Mouse (Mus musculus) frontal cortex, postnatal 25 days (tissue): ENCODE data around the gene Prmt8.

Experiments
- DNase-seq, 2 experiments: peaks; one replicate each; pipeline ENCODE4 v3.0.0; 2022; ENCODE audit warnings: low spot score in 2 of 2

Prmt8 gene

GRCm38 (mm10) chr6:127740711-127741110 is 28.6 kb downstream of the Prmt8 start:
- DNase-seq, result no peak

GRCm38 (mm10) chr6:127739921-127740320 is 29.4 kb downstream of the Prmt8 start:
- DNase-seq, result no peak

- no peak for DNase-seq
Measured at GRCm38 (mm10) chr6:127735130-127735981, 33.9 kb downstream of the Prmt8 start.

DNA sequence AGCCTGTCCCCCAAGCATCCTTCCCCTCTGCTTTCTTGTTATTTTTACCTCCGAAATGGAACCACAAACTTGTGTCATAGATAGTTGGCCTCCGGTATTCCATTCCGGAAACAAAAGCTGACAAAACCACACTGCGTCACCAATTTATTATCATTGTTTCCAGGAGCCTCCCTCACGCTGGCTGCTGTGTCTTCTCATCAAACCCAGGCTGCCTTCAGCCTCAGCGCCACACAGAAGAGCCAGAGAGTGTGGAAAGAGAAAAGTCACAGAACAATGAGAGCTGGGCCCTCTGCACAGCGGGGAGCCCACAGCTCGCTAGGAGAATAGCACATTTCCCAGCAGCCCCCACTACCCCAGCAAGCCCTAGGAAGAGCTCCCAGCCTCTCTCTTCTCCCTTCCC is 46.1 kb downstream of the Prmt8 start:
- DNase-seq, result no peak

DNA sequence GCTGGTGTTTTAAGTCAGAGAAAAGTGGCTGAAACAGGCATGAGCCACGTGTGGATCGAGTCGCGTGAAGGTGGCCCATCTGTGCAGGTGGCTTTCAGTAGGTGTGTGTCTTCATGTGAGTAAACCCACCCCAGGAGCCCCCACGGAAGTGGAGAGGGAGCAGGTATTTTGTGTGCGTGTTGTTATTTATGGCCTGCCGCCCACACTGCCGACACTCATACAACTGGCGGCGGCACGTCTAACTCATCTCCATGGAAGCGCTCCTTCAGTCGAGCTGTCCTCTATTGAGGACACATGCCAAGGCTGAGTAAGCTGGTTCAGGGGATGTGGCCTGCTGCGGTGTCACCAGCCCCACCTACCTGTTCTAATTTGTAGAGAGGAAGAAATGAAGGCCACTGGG is 49.4 kb downstream of the Prmt8 start:
- DNase-seq, result no peak

- no peak for DNase-seq
Measured at GRCm38 (mm10) chr6:127717239-127718137, 51.8 kb downstream of the Prmt8 start.

DNA sequence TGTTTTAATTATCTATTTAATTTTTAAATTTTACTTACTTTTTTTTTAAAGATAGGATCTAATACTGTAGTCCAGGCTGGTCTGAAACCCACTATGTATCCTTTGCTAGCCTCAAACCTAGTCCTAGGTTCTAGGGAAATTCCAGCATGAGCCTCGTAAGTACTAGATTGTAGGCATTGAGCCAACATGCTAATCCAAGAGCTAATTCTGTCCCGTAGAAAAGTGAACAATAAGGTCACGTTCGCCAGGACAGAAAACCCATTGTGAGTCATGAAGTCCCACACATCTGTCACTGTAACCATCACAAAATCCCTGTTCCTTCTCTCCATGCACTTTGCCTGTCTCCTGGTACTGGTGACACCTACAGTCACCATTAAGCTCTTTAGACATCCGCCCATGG is 53.8 kb downstream of the Prmt8 start:
- DNase-seq, result no peak

DNA sequence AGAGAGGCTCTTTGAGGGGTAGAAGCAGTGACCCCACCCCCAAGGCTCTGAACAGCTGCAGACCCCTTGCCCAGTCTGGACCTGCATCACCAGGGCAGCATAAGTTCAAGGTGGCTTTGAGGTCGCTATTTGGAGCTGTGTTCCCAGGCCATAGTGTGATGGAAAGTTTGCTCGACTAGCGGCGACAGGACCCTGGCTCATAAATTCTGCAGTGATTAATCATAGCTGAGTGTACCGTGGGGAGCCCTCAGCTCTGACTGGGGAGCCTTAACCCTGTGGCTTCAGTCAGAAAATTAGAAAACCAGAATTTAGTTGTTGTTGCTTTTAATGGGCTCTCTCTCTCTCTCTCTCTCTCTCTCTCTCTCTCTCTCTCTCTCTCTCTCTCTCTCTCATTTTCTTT is 54.4 kb downstream of the Prmt8 start:
- DNase-seq, result no peak

- no peak for DNase-seq
Measured at GRCm38 (mm10) chr6:127708218-127708628, 61.0 kb downstream of the Prmt8 start.

DNA sequence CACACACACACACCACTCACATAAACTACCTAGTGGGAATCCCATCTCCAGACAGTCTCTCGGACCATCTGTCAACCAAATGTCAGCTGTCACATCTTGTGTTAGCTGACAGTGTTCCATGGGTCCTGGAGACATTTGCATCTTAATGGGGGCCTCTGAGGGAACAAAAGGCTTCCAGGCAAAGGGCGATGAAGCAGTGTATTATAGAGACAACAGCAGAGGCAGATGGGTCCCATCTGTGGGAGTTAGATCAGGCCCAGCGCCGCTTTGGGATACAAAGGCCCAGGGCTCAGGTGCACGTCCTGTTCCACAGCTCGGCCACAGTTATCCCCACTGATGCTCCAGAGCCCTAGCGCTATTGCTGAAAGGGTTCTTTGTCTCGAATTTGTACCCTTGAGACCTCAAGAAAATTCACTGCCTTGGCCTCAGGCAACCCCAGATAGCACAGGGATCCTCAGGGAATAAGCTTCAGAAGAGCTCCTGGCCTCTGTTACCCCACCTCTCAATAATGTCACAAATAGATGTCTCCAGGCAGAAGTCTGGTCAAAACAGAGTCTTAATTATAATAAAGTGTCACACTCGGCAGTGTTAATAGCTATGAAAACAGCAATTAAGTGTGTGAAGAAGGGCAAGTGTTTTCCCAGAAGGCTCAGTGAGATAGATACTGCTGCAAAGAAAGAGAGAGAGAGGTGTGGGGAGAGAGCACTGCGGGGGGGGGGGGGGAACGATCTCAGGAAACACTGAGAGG is 68.1 kb downstream of the Prmt8 start:
- no peak for DNase-seq

GRCm38 (mm10) chr6:127693681-127694080 is 75.6 kb downstream of the Prmt8 start:
- DNase-seq, result no peak

DNA sequence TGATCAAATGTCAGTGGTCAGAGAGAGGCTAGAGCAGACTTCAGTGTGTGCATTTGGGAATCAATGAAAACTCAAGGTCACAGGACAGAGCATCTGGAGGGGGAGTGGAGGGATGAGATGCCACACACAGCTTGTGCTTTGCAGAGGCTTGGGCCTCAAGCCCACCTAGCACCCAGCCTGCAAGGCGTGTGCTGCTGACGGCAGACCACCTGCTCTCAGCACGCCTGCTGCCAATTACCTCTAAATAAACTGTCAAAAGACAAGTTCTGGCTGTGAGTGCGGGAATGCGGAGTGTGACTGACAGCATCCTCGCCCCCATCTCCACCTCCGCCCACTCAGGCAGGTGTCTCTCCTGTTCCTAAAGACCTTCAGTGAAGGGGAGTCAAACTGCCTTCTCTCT is 77.0 kb downstream of the Prmt8 start:
- DNase-seq, result no peak

GRCm38 (mm10) chr6:127687181-127687860 is 82.0 kb downstream of the Prmt8 start:
- DNase-seq, result no peak

DNA sequence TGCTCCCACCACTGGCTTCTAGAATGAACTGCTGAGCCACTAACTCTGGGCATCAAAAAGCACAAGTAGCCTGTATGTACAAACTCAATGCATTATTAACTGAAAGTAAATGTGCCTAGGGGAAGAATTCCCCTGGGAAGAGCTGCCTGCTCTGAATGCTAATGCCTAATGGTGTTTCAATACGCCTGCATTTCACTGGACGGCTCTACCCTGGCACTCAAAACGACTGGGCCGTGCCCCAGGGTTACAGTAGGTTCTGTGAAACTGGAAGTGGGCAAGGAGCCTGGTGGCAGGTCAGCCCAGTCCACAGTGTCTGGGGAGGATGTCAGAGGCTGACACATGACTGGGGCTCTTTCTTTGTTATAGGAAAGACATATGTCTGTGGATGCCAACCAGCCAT is 84.3 kb downstream of the Prmt8 start:
- no peak for DNase-seq

- no peak for DNase-seq
Measured at GRCm38 (mm10) chr6:127683561-127683960, 85.7 kb downstream of the Prmt8 start.

- no peak for DNase-seq
Measured at GRCm38 (mm10) chr6:127680784-127681183, 88.5 kb downstream of the Prmt8 start.

GRCm38 (mm10) chr6:127678998-127679397 is 90.3 kb downstream of the Prmt8 start:
- no peak for DNase-seq

DNA sequence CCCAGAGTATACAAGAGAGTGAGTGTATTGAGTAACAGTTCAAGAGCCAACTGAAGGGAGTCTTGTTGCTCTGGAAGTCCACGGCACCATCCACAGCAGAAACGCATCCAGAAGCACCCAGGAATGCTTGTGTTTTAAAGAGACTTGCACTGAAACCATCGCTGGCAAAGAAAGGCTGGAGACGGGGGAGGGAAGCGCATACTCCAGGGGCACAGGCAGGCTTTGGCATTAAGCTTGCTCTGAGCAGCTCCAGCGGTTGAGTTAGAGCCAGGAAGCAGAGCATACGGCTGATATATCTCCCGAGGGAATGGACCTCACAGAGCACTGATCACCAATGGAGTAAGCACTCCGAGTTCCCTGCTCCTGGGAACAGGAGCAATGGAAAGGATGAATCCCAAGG is 91.0 kb downstream of the Prmt8 start:
- no peak for DNase-seq

- no peak for DNase-seq
Measured at GRCm38 (mm10) chr6:127676866-127677265, 92.4 kb downstream of the Prmt8 start.

- no peak for DNase-seq
Measured at GRCm38 (mm10) chr6:127672071-127672470, 97.2 kb downstream of the Prmt8 start.

GRCm38 (mm10) chr6:127670031-127670430 is 99.2 kb downstream of the Prmt8 start:
- no peak for DNase-seq
